Mouse (Mus musculus) embryonic facial prominence, embryonic 11.5 days (tissue): ENCODE results near the gene Lrrc75a. TPM values are rescaled to one million over a fixed set of nuclear protein-coding genes. Genes with fewer than 3 reads are reported as not detected.

Source experiments
- ATAC-seq: fragments of 200-750 bp; cut with Nextera tagmentation; replicated peaks from 2 replicates; pipeline ENCODE4 v1.8.0; 2017; ENCODE audit warnings: low read depth; ENCODE audit not compliant: insufficient number of reproducible peaks, low FRiP score, low TSS enrichment
- DNase-seq: peaks from one replicate; pipeline ENCODE4 v3.0.0-alpha.2; 2015; ENCODE audit warnings: low spot score
- H3K27ac ChIP-seq: fragments of 300-500 bp; sonication (generic); replicated peaks from 2 replicates; pipeline ENCODE4 v1.5.1; 2014; ENCODE audit warnings: mild to moderate bottlenecking, low read depth, low read length, control low read depth
- H3K27me3 ChIP-seq: fragments of 300-500 bp; sonication (generic); 2 replicates; pipeline ENCODE4 v1.6.1; 2014; ENCODE audit warnings: mild to moderate bottlenecking, low read length, moderate library complexity, mixed read lengths; ENCODE audit not compliant: control insufficient read depth, insufficient read depth
- H3K36me3 ChIP-seq: fragments of 300-500 bp; sonication (generic); replicated peaks from 2 replicates; pipeline ENCODE4 v1.6.1; 2014; ENCODE audit warnings: low read depth, mild to moderate bottlenecking, low read length, moderate library complexity, mixed read lengths; ENCODE audit not compliant: control insufficient read depth, insufficient read depth
- H3K4me1 ChIP-seq: fragments of 300-500 bp; sonication (generic); 2 replicates; pipeline ENCODE4 v1.6.1; 2014; ENCODE audit warnings: low read length, mixed read lengths; ENCODE audit not compliant: control insufficient read depth, insufficient read depth
- H3K4me2 ChIP-seq: fragments of 300-500 bp; sonication (generic); 2 replicates; pipeline ENCODE4 v1.6.1; 2014; ENCODE audit warnings: low read depth, mild to moderate bottlenecking, control low read depth, low read length, moderate library complexity
- H3K4me3 ChIP-seq: fragments of 300-500 bp; sonication (generic); 2 replicates; pipeline ENCODE4 v1.5.1; 2014; ENCODE audit warnings: low read depth, low read length, control low read depth
- H3K9ac ChIP-seq: fragments of 300-500 bp; sonication (generic); replicated peaks from 2 replicates; pipeline ENCODE4 v1.6.1; 2014; ENCODE audit warnings: mild to moderate bottlenecking, control low read depth, low read length
- H3K9me3 ChIP-seq: fragments of 300-500 bp; sonication (generic); replicated peaks from 2 replicates; pipeline ENCODE4 v1.6.1; 2016; ENCODE audit warnings: mild to moderate bottlenecking, low read length, inconsistent platforms, mixed read lengths; ENCODE audit not compliant: control insufficient read depth
- WGBS: fragments of 180-500 bp; shearing (Covaris S2); extraction: QIAGEN DNeasy Blood & Tissue Kit; methylation state at CpG from one replicate; pipeline ENCODE4 v1.1.7; 2014; 5-methylcytosine and 5-hydroxymethylcytosine counted together
- polyA plus RNA-seq: library from polyadenylated mRNA; unstranded; fragments of >200 nt; fragmentation: Nextera tagmentation; extraction: Ambion mirVana; gene quantifications from 2 replicates; pipeline ENCODE4 v1.2.1, GENCODE M21; 2014

The Lrrc75a gene
- polyA plus RNA-seq, 1 experiment from 2014 or later, result 14.2 TPM

DNA sequence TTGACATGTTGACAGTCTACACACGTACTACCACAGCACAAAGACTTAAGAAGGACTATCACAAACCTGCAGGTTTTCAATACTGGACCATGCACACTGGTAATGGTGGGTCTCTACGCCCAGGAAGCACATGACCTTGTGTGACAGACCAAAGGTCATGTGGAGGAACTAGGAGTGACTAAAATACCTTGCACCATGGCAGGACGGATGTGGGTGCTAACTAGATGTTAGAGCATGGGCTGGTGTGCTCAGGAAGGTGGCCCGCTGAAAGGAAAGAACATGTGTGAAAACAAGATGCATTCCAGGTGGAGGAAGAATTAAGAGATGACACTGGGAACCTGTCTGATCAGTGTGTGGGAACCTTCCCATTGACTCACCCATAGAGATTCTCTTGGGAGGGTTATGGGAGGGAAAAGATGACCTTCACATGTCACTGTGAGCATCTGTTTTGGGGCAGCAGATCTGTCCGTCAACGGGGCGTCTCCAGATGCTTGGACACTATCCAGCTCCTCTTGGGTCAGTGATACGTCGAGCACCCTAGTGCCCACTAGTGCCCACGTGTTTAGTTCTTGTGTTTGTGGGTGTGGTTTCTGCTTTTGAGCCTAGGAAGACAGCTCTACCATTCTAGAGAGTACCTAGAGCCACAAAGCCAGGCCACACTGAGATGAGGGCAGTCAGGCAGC, 4.5 kb downstream of the Lrrc75a start:
- Histone ChIP-seq H3K4me1 (peaks cover 7% of the 10 kb centered on the region), H3K27me3 (no peaks in the 10 kb centered on the region), H3K4me2 (no peak overlapping the region), H3K36me3 (no peaks in the 10 kb centered on the region), H3K9me3 (no peaks in the 10 kb centered on the region), H3K27ac (no peak overlapping the region), H3K9ac (no peak overlapping the region), H3K4me3 (no peak overlapping the region)
- WGBS, result 87% methylated on average over 10 of the region's 10 CpGs
- DNase-seq (no peak), ATAC-seq (no peak)

DNA sequence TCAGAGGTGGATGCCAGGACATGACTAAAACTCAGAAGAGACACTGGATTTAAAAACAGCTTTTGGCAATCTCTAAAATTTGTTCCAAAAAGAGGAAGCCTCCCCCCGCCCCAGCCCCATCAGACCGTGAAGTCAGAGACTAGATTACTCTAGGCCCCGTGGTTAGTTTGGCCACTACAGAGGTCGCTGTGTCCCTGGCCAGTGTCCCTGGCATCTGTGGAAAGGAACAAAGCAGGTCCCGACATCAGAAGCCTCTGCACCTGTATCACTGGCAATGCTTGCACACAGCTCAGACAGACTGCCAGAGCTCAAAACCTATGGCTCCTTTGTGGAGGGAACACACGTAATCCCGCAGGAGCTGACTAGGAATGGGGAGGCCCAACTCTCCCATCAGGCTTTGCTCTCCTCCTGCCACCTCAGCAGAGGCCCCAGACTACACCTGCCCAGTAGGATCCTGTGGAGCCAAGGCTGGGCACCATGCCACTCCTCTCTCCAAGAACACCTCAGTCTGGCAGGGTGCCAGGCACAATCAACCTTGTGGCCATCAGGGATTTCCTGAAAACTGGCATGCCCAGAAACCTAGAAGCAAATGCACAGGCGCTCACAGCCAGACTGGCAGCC, 5.2 kb downstream of the Lrrc75a start:
- H3K27ac ChIP-seq, result no peak overlapping the region
- 79% methylated on average over 8 of the region's 8 CpGs for WGBS

DNA sequence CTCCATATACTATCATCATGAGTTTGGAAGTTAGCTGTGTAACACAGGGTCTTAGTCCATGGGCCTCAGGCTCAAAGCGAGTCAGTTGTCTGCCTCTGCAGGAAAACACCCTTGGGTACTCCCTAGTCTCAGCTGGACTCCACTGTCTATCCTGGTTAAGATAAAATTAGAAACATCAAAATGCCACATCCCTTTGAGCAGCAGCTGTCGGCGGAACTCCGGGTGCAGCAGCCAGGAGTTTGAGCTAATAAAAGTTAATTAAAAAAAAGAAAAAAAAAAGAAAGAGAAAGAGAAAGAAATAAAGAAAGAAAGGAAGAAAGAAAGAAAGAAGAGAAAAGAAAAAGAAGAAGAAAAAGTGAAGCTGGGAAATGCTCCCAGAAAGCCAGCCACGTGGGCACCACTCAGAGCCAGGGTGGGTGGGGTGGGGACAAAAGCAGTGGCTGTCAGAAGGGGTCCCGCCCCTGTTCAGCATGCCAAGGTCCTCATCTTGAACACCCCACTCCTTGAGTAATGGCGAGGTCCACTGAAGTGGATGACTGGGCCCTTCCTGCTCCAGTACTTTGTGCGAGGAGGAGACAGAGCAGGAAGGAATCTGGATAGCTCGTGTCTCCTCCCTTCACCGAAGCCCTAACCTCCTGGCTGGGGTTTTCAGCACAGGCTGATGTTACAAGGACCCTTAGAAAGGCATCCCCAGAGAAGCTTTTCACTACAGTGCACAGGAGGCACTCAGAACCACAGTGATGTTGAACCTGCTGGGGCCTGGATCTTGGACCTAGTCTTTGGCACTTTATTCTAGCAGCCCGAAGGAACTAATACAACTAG, 6.1 kb downstream of the Lrrc75a start:
- no peak overlapping the region for H3K27ac ChIP-seq
- no peak for ATAC-seq
- no peaks in the 10 kb centered on the region for H3K36me3 ChIP-seq
- H3K4me3 ChIP-seq, result no peak overlapping the region
- peaks cover 7% of the 10 kb centered on the region for H3K4me1 ChIP-seq
- H3K9ac ChIP-seq, result no peak overlapping the region
- H3K4me2 ChIP-seq, result no peak overlapping the region
- DNase-seq, result no peak
- no peaks in the 10 kb centered on the region for H3K27me3 ChIP-seq
- no peaks in the 10 kb centered on the region for H3K9me3 ChIP-seq
- WGBS, result 61% methylated on average over 11 of the region's 11 CpGs

More for the DNA sequence above, 5.2 kb downstream of the Lrrc75a start:
- no peak overlapping the region for H3K4me3 ChIP-seq
- H3K9ac ChIP-seq, result no peak overlapping the region
- no peak overlapping the region for H3K4me2 ChIP-seq
- ATAC-seq (no peak), DNase-seq (no peak)
- peaks cover 7% of the 10 kb centered on the region for H3K4me1 ChIP-seq
- no peaks in the 10 kb centered on the region for H3K36me3 ChIP-seq
- no peaks in the 10 kb centered on the region for H3K27me3 ChIP-seq
- H3K9me3 ChIP-seq, result no peaks in the 10 kb centered on the region

DNA sequence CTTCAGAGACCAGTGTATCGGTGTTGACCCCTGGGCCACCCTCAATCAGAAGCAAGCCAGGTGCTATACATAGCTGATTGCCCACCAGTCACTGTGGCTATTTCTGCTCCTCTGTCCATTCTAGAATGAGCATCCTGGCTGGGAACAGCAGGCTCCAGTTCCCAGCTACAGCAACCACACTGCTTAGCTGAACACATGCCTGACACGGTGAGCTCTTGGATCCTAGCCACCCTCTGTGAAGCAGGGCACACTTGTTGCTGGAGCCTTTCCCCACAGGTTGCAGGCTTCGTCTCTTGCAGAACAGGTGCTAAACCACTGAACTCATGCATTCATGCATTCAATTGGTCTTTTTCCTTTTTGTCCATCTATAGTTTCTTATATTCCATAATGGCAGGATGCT, 7.9 kb downstream of the Lrrc75a start:
- Histone ChIP-seq H3K4me1 (no peaks in the 10 kb centered on the region; the same call in 1 of the 2 replicates), H3K4me3 (no peak overlapping the region), H3K27ac (no peak overlapping the region), H3K4me2 (no peak overlapping the region), H3K9ac (no peak overlapping the region), H3K36me3 (no peaks in the 10 kb centered on the region), H3K9me3 (no peaks in the 10 kb centered on the region), H3K27me3 (no peaks in the 10 kb centered on the region)
- DNase-seq (no peak), ATAC-seq (no peak)
- WGBS, result 84% methylated on average over 3 of the region's 3 CpGs

DNA sequence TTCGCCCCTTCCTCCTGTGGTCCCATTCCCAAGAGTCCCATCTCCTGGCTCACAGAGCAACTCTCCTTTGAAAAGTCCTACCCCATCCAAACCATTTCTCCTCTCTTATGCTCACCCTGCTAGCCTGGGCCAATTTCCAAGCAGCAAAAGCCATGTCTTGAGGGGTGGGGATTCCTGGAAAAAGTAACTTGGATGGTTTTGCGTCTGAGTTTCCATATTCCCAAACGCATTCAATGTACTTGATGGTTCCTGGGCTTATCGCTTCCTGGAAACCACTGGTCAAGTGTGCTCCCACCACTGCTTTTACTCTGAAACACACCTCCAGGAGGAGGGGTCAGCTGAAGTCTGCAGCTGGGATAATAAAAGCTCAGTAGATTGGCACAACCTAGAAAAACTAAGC, 9.9 kb downstream of the Lrrc75a start:
- Histone ChIP-seq H3K27ac (no peak overlapping the region), H3K9me3 (no peaks in the 10 kb centered on the region), H3K36me3 (no peaks in the 10 kb centered on the region), H3K4me1 (no peaks in the 10 kb centered on the region), H3K9ac (no peak overlapping the region), H3K27me3 (no peaks in the 10 kb centered on the region), H3K4me2 (no peak overlapping the region), H3K4me3 (no peak overlapping the region)
- DNase-seq, result no peak
- no peak for ATAC-seq
- WGBS, result 91% methylated on average over 4 of the region's 4 CpGs

DNA sequence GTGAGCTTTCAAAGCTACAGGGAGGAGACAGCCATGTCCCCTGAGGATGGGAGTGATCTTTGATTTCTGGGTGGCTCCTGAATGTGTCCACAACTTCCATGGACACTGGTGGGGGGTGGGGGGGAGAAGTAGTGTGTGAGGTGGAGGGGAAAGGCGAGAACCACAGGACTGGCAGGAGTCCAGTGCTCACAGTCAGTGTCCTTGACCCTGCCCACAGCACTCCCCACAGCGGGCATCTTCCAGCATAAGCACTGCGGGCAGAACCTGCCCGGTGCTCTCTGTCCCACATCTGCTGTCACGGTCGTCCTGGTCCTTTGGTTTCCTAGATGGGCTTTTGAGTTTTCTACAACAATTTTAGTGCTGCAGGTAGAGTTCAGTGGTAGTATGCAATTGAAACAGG, 10.5 kb downstream of the Lrrc75a start:
- Histone ChIP-seq H3K36me3 (no peaks in the 10 kb centered on the region), H3K4me1 (no peaks in the 10 kb centered on the region), H3K9ac (no peak overlapping the region), H3K4me3 (no peak overlapping the region), H3K27me3 (no peaks in the 10 kb centered on the region), H3K9me3 (no peaks in the 10 kb centered on the region), H3K27ac (no peak overlapping the region), H3K4me2 (no peak overlapping the region)
- WGBS, result 85% methylated on average over 6 of the region's 6 CpGs
- DNase-seq (no peak), ATAC-seq (no peak)

DNA sequence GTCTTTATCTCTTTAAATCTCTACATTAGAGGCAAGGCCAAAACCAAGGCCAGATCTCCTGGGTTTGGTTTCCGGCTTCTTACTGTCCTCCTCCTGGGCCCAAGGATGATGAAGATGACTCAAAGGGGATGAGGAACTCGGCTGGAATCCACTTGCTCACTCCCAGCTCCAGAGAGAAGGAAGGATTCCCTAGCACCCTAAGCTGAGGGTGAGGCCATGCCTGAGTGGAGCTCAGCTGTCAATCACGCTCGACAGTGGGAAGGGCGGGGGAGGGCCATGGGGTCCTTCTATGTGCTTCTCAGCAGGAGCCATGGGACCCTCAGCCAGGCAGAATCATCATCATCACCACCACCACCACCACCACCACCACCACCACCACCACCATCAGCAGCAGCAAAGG, 10.9 kb downstream of the Lrrc75a start:
- H3K4me1 ChIP-seq, result no peaks in the 10 kb centered on the region
- no peaks in the 10 kb centered on the region for H3K36me3 ChIP-seq
- no peak for ATAC-seq
- no peaks in the 10 kb centered on the region for H3K27me3 ChIP-seq
- H3K4me2 ChIP-seq, result no peak overlapping the region
- no peak overlapping the region for H3K27ac ChIP-seq
- no peak for DNase-seq
- no peaks in the 10 kb centered on the region for H3K9me3 ChIP-seq
- 69% methylated on average over 5 of the region's 5 CpGs for WGBS
- no peak overlapping the region for H3K4me3 ChIP-seq
- no peak overlapping the region for H3K9ac ChIP-seq

DNA sequence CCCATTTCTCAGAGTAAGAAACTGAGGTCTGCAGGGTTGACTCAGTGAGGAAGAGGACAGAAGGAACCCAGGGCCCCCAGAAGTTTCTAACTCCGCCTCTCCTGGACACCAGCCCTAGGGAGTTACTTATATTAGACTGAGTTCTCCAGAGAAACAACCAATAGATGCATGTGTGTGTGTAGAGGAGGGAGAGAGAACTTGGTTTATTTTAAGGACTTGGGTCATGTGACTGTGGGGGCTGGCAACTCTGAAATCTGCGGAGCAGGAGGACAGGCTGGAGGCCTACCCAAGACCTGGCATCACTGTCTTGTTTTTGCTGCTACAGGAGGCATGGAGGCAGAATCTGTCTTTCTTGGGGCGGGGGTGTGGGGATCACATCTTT, 11.5 kb downstream of the Lrrc75a start:
- WGBS, result 79% methylated on average over 3 of the region's 3 CpGs
- H3K27me3 ChIP-seq, result no peaks in the 10 kb centered on the region
- no peak overlapping the region for H3K4me2 ChIP-seq
- H3K9me3 ChIP-seq, result no peaks in the 10 kb centered on the region
- ATAC-seq, result no peak
- no peaks in the 10 kb centered on the region for H3K4me1 ChIP-seq
- H3K4me3 ChIP-seq, result no peak overlapping the region
- DNase-seq, result no peak
- no peak overlapping the region for H3K27ac ChIP-seq
- H3K36me3 ChIP-seq, result no peaks in the 10 kb centered on the region
- H3K9ac ChIP-seq, result no peak overlapping the region
